Mouse (Mus musculus) MEL-GATA-1-ER (cell line): ENCODE results near the gene Nrg3.
"Not testable (repeated sequence)": the region's sequence is repeated elsewhere in the genome, so short reads cannot be mapped to it uniquely, and the experiment has no call there.

ENCODE experiments used
- DNase-seq: peaks from one replicate; pipeline ENCODE4 v3.0.0-alpha.2; 2012; ENCODE audit warnings: low read depth; ENCODE audit errors: extremely low read depth

Nrg3 gene

DNA sequence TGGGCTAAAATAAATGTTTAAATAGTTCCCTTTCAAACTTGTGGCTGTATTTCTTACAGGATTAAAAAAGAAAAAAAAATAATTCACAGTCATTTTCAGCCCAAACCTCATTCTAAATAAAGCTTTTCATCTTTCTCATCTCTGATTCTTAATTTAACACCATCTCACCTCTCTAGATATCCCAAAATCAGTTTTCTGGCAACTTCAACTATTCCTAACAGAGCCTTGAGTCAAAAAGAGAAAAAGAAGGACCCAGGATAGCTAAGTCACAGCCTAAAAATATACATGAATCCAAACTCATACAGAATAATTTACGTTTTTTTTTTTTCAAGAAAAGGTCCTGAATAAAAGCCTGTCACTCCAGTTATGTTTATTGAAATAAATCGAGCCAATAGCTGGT lies 232.6 kb downstream of the Nrg3 start:
- DNase-seq: no peak

DNA sequence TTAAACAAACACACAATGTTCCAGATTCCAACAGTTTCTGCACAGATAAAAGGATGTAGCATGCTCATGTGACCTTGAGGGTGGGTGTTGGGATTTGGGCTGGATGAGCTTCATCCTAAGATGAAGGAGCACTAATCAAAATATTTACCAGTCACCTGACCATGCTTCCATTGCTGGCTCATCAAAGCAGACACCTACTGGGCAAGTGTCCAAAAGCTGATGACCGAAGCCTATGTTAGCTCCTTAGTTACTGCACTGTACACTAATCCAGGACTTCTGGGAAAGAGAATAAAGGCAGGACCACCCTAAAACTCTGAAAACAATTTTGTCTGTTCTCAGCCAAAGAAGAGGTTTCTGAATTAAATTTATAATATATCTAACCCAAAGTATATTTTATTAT lies 261.4 kb downstream of the Nrg3 start:
- DNase-seq: no peak

DNA sequence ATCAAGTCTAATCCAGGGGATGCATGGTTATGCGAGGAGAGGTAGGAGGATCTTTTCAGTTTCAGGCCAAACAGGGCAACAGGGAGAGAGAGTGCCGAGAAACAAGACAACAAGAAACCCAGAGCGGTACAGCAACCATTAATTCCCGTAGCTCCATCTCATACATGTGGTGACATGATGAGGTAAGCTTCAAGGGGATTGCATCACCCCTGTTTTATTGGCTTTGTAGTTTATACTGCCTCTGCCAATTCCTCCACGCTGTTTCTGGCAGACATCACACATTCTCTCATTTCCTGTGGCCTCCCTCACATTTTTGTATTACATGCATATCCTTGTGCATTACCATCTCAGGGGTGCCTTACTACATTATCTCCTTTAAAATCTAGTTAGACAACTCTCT lies 280.9 kb downstream of the Nrg3 start:
- no peak for DNase-seq

DNA sequence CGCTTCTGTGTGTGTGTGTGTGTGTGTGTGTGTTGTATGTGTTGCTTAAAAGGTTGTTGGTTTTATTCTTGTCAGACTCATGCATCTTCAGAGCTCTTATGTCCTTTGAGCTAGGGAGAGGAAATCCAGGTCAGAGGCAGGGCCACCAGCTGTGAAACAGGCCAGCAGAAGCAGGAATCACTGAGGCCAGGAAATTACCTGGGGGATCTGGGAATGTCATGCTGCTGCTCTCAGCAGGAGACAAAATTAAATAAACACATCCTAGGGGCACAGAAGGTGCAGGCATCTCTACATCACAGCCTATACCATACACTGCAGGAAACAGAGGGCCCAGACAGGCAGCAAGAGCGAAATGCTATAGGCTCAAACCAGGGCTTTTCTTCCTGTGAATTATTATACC lies 299.2 kb downstream of the Nrg3 start:
- DNase-seq: no peak

DNA sequence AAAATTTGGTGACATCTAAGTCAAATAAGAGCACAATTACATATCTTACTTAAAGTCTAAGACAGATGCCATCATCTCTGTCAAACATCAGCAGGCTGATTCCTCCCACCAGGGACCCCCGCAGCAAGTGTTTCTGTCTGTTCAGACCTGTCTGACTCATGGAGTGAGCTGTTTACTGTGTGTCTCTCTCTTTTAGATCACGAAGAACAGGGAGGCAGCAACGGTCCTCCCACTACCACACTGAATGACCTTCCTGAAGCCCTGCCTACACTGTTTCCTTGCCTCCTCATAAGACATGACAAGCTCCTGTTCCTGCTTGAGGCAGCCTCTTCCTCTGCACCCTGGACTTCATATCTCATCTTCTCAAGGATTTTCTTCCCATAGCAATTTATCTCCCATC lies 312.7 kb downstream of the Nrg3 start:
- DNase-seq: no peak

DNA sequence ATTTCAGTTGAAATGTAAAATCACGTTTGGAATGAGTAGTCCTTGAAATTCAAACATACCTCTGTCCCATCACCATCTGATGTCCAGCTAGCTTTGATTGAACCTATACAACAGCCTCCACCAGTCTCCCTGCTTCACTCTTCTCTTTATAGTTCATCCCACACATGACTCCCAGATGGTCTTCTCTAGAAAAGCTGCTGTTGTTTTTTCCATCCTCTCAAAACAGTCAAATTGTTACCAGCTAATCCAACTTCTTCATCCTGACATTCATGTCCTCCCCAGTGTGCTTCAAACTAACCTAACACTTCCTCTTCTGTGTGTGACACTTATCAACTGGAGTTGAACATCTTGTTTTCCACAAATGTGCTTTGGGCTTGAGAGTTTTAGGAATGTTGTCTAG lies 317.4 kb downstream of the Nrg3 start:
- no peak for DNase-seq

DNA sequence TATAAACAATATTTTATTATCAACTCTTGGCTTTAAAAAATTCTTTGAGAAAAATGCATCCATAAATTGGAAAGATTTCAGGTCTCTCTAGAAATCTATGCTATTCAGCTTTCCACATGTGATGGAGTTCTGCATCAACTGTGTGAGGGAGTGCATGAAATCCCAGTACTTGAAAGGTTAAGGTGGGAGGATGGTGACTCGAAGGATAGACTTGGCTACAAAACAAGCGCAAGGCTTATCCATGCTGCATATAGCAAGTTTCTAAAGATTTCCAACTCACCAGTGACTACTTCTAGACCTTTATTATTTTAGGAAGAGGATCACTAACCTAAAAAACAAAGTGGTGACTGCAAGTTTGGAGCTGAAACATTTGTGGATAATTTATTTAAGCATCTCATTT lies 343.1 kb downstream of the Nrg3 start:
- no peak for DNase-seq

DNA sequence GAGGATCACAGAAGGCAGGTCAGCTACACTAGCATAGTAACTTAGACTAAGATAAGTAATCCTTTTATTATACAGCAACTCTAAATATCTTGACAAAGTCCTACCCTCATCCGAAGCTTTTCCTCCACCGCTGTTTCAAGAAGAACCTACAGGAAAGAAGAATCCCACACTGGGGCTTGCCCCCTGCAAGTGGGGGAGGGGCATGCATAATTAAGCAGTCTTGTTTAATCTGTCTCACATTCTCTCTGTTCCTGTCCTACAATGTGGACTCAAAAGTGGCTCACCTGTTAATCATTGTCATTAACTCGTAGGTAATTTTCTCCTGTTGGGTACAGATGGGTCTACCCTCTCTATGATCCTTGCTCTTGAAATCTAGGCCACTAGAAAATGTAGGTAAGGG lies 354.9 kb downstream of the Nrg3 start:
- no peak for DNase-seq

DNA sequence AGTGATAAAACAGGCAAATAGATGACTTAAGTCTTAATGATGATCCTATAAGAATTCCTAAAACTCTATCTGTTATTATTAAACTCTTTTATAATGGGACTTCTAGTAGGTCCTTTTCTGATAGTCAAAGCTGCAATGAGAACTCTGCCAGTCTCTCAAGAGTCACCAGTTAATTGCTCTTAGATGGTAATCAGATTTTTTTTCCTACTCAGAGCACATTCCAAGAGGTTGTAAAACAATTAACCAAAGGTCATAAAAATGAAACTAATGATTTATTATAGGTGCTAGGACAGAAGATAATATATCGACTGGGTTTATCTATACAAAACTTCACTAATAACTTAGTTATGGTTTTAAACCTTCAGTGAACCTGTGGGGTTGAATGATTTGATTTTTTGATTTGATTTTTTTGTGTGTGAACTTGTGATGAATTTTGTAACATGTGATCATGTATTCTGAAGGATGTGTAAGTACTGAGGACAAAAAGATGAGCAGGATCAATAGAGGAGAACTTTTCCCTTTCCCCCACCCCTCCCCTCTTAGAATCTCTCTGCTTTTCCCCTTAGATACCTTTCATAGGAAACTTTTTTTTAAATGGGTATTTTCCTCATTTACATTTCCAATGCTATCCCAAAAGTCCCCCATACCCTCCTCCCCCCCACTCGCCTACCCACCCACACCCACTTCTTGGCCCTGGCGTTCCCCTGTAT lies 356.2 kb downstream of the Nrg3 start:
- not testable (repeated sequence) for DNase-seq

DNA sequence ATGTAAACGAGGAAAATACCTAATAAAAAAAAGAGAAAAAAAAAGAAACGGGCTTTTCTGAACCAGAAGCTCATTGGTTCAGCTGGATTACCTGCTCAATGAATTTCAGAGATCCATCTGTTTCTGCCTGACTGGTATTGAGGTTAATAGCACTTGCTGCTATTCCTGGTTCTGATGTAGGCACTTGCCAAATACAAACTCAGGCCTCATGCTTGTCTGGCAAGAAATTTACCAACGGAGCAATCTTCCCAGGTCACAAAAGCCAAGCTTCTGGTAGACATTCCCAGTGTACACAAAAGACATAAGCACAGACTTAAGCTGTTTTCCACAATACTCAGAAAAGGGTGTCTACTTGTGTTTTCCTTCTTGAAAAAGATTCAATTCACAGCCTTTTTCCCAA lies 363.3 kb downstream of the Nrg3 start:
- no peak for DNase-seq

DNA sequence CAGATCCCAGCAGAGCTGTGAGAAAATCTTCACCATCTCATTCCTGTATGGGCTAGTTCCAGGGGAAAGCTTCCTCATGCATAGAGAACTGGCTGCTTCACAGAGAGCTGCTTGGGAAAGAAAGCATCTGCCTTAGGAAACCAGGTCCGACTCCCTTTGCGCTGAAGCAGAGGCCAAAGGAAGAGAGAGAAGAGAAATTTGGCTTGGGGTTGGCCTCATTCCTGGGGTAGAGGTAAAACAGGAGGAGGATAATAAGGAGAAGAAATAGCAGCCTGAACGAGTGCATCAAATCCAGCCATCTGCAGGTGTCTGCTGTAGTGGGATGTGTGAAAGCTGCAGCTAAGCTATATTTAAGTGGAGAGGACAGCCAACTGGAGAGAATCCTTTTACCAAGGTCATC lies 366.1 kb downstream of the Nrg3 start:
- no peak for DNase-seq

DNA sequence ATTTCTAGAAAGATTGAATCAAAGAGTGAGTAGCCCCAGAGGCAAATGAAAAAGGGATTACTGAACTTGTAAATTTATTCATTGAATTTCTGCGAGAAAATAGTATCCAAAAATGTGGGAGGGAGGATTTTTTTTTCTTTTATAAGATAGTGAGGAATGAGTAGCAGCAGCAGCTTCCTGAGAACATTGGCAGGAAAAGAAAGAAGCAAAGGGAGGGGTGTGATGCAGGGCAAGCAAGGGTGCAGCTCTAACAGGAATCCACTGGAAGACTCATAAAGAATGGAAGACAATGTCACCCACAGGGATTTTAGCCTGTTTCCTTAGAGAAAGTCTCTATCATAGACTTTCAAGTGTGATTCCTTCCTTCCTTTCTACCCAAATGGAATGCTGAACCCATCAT lies 377.7 kb downstream of the Nrg3 start:
- no peak for DNase-seq

DNA sequence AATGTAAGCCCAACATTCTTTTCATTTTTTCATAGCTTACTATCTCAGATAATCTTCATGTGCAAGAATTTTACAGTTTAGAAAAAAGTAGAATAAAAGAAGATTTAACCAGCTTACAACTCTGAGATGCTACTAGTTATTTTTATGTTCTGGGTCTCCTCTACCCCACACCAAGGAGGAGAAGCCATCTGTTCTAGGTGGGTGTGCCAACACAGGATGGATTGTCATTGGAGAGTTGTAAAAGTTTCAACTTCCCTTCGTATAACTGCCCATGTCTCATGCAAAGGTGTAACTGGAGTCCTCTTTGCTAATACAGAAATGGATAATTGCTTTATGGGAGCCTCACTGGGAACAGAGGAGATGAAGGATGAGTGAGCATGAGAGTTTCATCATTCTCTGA lies 393.4 kb downstream of the Nrg3 start:
- no peak for DNase-seq

DNA sequence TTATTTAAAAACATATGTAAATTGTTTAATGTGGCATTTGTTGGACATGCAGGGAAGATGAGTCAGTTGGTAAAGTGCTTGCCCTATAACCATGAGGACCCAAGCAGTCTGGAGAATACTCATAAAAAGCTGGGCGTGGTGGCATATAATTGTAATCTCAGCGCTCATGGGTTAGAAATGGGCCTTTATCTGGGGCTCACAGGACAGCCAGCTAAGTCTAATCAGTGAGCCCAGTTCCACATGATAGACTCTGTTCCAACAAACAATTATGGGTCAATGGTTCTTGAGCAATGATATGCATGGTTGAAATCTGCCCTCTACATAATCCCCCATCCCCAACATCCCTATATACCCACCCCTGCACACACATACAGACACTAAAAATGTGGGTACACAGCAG lies 421.3 kb downstream of the Nrg3 start:
- no peak for DNase-seq

DNA sequence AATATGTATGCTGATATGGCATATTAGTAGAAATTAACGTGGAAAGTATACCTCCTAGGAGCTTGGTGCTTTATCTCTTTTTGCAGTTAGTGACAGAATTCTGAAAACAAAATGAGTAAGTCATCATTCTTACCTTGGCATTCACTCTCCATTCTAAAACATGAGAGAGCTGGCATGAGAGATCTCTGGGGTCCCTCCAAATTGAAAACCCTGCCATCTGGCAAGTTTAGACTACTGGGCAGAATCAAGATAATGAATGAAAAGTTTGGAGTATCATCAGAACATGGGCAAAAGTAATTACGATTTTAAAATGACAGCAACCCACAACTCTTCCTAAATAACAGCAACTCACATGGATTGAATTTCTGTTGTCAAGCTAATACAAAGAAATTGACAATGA lies 423.9 kb downstream of the Nrg3 start:
- no peak for DNase-seq

DNA sequence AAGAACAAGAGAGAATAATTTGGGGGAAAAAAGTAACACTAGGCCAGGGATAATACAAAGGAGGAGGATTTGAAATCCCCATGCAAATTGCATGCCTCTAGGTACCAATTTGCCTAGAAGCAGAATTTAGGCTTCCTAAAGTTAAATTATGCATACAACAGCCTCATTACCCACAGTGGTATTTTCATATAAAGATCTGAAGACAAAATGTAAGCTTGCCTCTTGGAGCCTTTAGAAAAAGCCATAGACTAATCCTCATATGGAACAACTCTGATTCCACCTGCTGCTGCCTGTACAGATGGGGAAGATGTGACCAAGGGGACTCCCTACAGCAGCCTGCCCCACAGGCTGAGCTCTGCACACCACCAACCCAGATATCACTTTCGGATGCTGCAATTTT lies 428.6 kb downstream of the Nrg3 start:
- no peak for DNase-seq

DNA sequence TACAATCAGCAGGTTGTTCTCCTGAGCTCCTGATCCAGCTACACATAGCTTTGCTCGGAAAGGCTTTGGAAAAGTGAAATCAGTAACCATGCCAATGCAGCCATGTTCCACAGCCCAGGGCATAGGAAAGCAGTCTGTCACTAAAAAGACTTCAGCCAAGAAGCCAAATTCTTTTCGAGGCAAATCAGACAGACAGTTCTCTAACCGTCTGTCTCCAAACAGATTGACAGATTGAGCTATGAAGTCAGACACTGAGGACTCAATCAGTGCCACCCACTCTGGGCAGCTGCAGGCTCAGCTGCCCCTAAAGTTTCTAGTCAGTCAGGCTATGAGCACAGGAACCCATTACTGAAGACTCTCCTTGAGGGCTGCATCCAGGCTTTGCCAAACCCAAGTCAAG lies 429.1 kb downstream of the Nrg3 start:
- DNase-seq: no peak

DNA sequence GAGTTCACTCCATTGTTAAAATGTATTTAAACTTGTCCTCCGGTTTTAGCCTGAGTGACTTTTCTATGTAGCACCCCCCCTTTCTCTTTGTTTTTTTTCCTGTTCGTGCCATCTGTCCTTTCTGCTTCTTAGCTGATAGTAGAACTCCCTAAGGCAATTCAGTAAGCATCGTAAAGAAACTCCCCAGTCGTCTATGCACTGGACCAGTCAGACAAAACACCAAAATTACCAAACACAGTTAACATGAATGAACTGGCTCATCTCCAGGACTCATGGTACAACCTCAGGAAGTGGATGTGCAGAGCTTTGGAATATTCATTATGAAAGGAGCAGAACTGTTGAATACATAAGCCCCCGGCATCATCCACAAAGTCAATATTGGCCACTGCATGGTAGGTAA lies 429.5 kb downstream of the Nrg3 start:
- DNase-seq: no peak

DNA sequence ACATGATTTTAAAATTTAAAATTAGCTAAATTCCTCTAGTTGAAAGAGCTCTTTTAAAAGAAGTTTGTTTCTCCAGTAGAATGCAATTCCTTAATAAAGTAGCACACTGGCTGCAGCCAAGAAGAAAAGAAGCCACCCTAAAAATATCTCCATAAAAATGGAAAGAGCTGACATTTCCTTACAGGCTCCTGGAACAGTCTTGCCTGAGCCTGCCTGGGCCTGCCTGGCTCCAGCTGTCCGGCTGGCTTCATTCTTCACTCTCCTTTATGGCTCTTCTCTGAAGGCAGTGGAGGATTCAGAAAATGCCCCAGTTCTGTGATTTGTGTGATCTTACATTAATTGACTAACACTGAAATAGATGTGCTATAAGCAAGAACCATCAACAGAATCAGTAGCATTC lies 433.8 kb downstream of the Nrg3 start:
- DNase-seq: no peak

DNA sequence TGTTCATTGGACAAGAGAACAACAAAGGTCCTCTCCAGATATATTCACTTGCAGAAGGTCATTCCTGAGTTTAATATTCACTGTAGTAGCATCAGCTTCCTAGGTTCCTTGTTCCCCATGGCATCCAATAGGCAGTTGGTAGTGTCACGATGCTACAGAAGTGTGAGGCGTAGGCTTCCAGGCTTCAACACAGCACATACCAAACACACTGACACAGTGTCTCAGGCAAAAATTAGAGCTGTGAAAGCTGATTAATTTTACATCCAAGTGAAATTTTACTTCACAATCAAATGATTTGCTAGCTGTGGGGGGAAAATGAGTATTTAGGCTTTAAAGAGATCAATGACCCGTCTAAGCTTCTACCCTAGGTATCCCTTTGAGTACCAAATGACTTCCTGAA lies 438.4 kb downstream of the Nrg3 start:
- no peak for DNase-seq

DNA sequence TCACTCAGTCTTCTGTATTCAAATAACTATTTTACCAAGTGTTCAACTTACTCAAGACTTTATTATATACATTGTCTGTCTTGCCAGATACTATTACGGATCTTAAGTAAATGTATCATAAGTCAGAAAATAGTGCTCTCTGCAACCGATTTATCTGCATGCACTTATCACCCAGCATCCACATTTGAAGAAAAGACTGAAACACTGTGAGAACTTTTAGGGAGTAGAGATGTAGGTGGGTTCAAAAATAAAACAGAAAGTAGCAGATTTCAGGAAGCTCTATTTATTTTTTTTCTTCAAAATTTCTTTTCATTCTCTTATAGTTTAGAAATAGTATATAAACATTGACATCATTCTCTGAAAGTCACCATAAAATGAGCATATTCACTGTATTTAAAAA lies 449.8 kb downstream of the Nrg3 start:
- DNase-seq: no peak

DNA sequence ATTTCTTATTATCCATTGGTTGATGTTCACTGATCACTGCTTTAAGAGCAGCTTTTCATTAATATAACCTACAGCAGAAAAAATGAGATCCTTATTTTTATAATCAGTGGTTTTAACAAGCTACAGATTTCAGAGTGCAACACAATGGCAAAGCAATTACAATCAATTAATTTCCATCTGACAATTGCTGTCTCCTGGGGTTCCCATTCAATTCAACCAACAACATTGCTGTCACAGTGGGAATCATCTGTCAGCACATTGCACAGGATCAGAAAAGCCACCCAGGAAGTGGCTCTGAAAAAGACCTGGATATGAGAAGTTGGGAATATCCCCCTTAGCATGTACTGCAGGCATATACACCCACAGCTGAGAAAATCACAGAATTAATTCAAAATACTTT lies 458.8 kb downstream of the Nrg3 start:
- no peak for DNase-seq

DNA sequence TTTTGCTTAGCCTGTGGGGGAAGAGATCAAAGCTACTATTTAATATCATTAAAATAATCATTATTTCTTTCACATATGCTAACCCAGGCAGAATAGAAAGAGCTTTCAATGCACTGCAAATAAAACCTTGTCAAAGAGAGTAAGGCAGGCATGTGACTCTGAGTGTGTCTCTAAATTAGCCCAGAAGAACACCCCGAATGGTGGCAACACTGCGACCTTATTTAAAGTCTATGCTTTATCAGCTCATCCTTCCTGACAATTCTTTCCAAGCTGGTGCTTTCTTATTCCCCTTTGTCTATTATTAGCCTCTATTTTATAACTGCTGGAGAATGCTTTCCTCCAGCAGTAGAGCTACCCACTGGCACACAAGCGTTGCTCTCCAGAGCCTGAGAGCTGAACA lies 475.0 kb downstream of the Nrg3 start:
- no peak for DNase-seq

DNA sequence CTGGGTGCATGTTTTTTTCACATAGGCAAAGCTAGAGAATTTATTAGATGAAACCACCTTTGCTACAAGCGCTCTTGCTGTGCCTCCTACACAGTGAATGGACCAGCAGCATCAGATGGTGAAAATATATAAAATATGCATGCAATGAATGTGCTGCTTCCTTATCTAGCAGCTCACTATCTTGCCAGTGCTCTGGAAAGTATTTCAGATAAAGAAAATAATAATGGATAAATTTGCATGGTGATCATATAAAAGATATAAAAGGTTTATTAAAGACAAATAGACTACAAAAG lies 480.4 kb downstream of the Nrg3 start:
- no peak for DNase-seq
